8 mouse cellular contexts compared by ENCODE assay signal in genomic region chr4:126150297-126150948, GRCm38 (mm10). TPM values are rescaled to one million over a fixed set of nuclear protein-coding genes. Genes with fewer than 3 reads are reported as not detected.
DNase-seq lines count a peak whose midpoint lies in the region; ATAC-seq and TF ChIP-seq lines count a peak whose summit lies in the region.

No protein-coding gene starts in this region.

- TF ChIP-seq EP300 in liver, postnatal 0 days (IDR thresholded peaks at IDR 0.05; ENCODE audit: low read depth) = no peak

- H3K4me2 ChIP-seq in intestine, postnatal 0 days (replicated peaks; ENCODE audit: low read depth) = peak overlapping the region; percentile 88
- H3K4me2 ChIP-seq in liver, postnatal 0 days (ENCODE audit: low read depth, low read length) = peak overlapping the region; percentile 84
- H3K4me2 ChIP-seq in stomach, embryonic 14.5 days (replicated peaks; ENCODE audit: low read depth, low read length) = peak overlapping the region; percentile 88

- H3K4me3 ChIP-seq in intestine, postnatal 0 days (ENCODE audit: low read depth, low read length) = 0 out of 2 replicates have a peak overlapping the region, but pooled peaks have one; percentile 62
- no peak overlapping the region for H3K4me3 ChIP-seq in liver, postnatal 0 days (ENCODE audit: low read depth, low read length)
- peak overlapping the region; percentile 65 for H3K4me3 ChIP-seq in stomach, embryonic 14.5 days (ENCODE audit: low read depth, low read length)

- H3K9ac ChIP-seq in intestine, postnatal 0 days (ENCODE audit: low read depth, low read length) = no peak overlapping the region
- no peak overlapping the region for H3K9ac ChIP-seq in liver, postnatal 0 days (replicated peaks)
- 0 out of 2 replicates have a peak overlapping the region, but pooled peaks have one; percentile 76 for H3K9ac ChIP-seq in stomach, embryonic 14.5 days (replicated peaks; ENCODE audit: low read depth, low read length)

- no peaks in the 10 kb centered on the region for H3K27me3 ChIP-seq in intestine, postnatal 0 days (replicated peaks; ENCODE audit: control insufficient read depth, insufficient read depth, low read length)
- H3K27me3 ChIP-seq in liver, postnatal 0 days (ENCODE audit: insufficient read depth, low read length) = peaks cover 12% of the 10 kb centered on the region
- no peaks in the 10 kb centered on the region for H3K27me3 ChIP-seq in stomach, embryonic 14.5 days (ENCODE audit: control insufficient read depth, insufficient read depth, low read length)

- peaks cover 16% of the 10 kb centered on the region; the same call in 1 of the 2 replicates for H3K36me3 ChIP-seq in intestine, postnatal 0 days (ENCODE audit: control insufficient read depth, insufficient read depth)
- H3K36me3 ChIP-seq in liver, postnatal 0 days (replicated peaks; ENCODE audit: insufficient read depth, low read length) = 0 out of 2 replicates have a peak, but pooled peaks cover 3% of the 10 kb centered on the region
- H3K36me3 ChIP-seq in stomach, embryonic 14.5 days (ENCODE audit: control insufficient read depth, insufficient read depth, low read length) = peaks cover 8% of the 10 kb centered on the region

- WGBS in intestine, postnatal 0 days = 43% methylated on average over 16 of the region's 16 CpGs
- 48% methylated on average over 16 of the region's 16 CpGs for WGBS in liver, postnatal 0 days (ENCODE audit: insufficient replicate concordance)
- 27% methylated on average over 16 of the region's 16 CpGs for WGBS in stomach, embryonic 14.5 days

- H3K4me1 ChIP-seq in intestine, postnatal 0 days (replicated peaks; ENCODE audit: control insufficient read depth, insufficient read depth, low read length) = no peaks in the 10 kb centered on the region; the same call in 1 of the 2 replicates
- H3K4me1 ChIP-seq in liver, postnatal 0 days (ENCODE audit: insufficient read depth) = peaks cover 16% of the 10 kb centered on the region
- H3K4me1 ChIP-seq in stomach, embryonic 14.5 days (ENCODE audit: control insufficient read depth, insufficient read depth, low read length) = peaks cover 44% of the 10 kb centered on the region

- peak; percentile 7; the same call in 1 of the 2 replicates for ATAC-seq in intestine, postnatal 0 days
- ATAC-seq in liver, postnatal 0 days = peak; percentile 26; the same call in 1 of the 2 replicates
- ATAC-seq in stomach, embryonic 14.5 days (ENCODE audit: insufficient number of reproducible peaks, insufficient read depth, low FRiP score, low read depth) = peak; percentile 66

- TF ChIP-seq CTCF in intestine, postnatal 0 days (IDR thresholded peaks at IDR 0.05; ENCODE audit: low read depth) = no peak
- TF ChIP-seq CTCF in liver, postnatal 0 days (IDR thresholded peaks at IDR 0.05; ENCODE audit: low read depth) = no peak

- DNase-seq in urinary bladder, postnatal 25 days (ENCODE audit: low spot score) = peak; percentile 28
- no peak for DNase-seq in urinary bladder, adult 2 months (ENCODE audit: low spot score)
- DNase-seq in gastrocnemius, adult 8-10 months (ENCODE audit: low spot score in 2 of 2) = peak; percentile 71 to 76
- peak; percentile 48 for DNase-seq in liver, postnatal 0 days
- no peak for DNase-seq in layer of hippocampus, postnatal 25 days (ENCODE audit: extremely low spot score in 1 of 2, low spot score in 1 of 2)
- DNase-seq in cerebellum, postnatal 4 days (ENCODE audit: low spot score in 2 of 2) = no peak

- H3K9me3 ChIP-seq in intestine, postnatal 0 days (ENCODE audit: control insufficient read depth) = no peaks in the 10 kb centered on the region
- no peaks in the 10 kb centered on the region for H3K9me3 ChIP-seq in liver, postnatal 0 days (ENCODE audit: low read length)
- H3K9me3 ChIP-seq in stomach, embryonic 14.5 days (ENCODE audit: control insufficient read depth, low read depth, low read length) = no peaks in the 10 kb centered on the region

- peak overlapping the region; percentile 16; the same call in 1 of the 2 replicates for H3K27ac ChIP-seq in intestine, postnatal 0 days (ENCODE audit: low read depth, low read length)
- H3K27ac ChIP-seq in liver, postnatal 0 days (ENCODE audit: low read depth) = 0 out of 2 replicates have a peak overlapping the region, but pooled peaks have one; percentile 11
- H3K27ac ChIP-seq in stomach, embryonic 14.5 days (ENCODE audit: low read length) = peak overlapping the region; percentile 92

RNA-seq across cellular contexts. Expression of gene Eva1b, which starts 2.9 kb away (rescaled TPM):
- 64.1 and 68.0 TPM in 2 replicates for polyA plus RNA-seq in urinary bladder, adult 2 months (2012; rRNA removed)
- 1 to 10 TPM; 2.0 to 4.9 (median 2.6) TPM for total RNA-seq in gastrocnemius, adult 8-10 months (2022)
- polyA plus RNA-seq in intestine, postnatal 0 days (2015; fragmentation: Nextera tagmentation; extraction: Ambion mirVana) = 28.9 and 29.0 TPM in 2 replicates
- polyA plus RNA-seq in liver, postnatal 0 days (2015; fragmentation: Nextera tagmentation; extraction: Ambion mirVana) = 17.1 and 17.7 TPM in 2 replicates
- 70.2 and 76.5 TPM in 2 replicates for polyA plus RNA-seq in stomach, embryonic 14.5 days (2014; fragmentation: Nextera tagmentation; extraction: Ambion mirVana)
- 1 to 10 TPM; 2.8 to 3.1 TPM for total RNA-seq in layer of hippocampus, postnatal 25 days (2021)

RNA-seq across cellular contexts. Expression of gene Sh3d21, which starts 12.9 kb away (rescaled TPM):
- polyA plus RNA-seq in urinary bladder, adult 2 months (2012; rRNA removed) = 10.1 and 11.8 TPM in 2 replicates
- total RNA-seq in gastrocnemius, adult 8-10 months (2022) = under 1 TPM; 0.46 to 0.86 (median 0.68) TPM
- polyA plus RNA-seq in intestine, postnatal 0 days (2015; fragmentation: Nextera tagmentation; extraction: Ambion mirVana) = 10.0 and 12.3 TPM in 2 replicates
- 2.4 and 2.7 TPM in 2 replicates for polyA plus RNA-seq in liver, postnatal 0 days (2015; fragmentation: Nextera tagmentation; extraction: Ambion mirVana)
- polyA plus RNA-seq in stomach, embryonic 14.5 days (2014; fragmentation: Nextera tagmentation; extraction: Ambion mirVana) = 7.4 and 8.7 TPM in 2 replicates
- total RNA-seq in layer of hippocampus, postnatal 25 days (2021) = 1 to 10 TPM in 1 of 2 experiments, under 1 TPM in 1; 0.62 to 1.0 TPM

RNA-seq across cellular contexts. Expression of gene Stk40, which starts 46.7 kb away (rescaled TPM):
- 26.3 and 40.8 TPM in 2 replicates for polyA plus RNA-seq in urinary bladder, adult 2 months (2012; rRNA removed)
- 100 to 1,000 TPM; 122 to 135 (median 128) TPM for total RNA-seq in gastrocnemius, adult 8-10 months (2022)
- 14.5 and 14.6 TPM in 2 replicates for polyA plus RNA-seq in intestine, postnatal 0 days (2015; fragmentation: Nextera tagmentation; extraction: Ambion mirVana)
- polyA plus RNA-seq in liver, postnatal 0 days (2015; fragmentation: Nextera tagmentation; extraction: Ambion mirVana) = 11.3 and 12.1 TPM in 2 replicates
- 20.0 and 23.6 TPM in 2 replicates for polyA plus RNA-seq in stomach, embryonic 14.5 days (2014; fragmentation: Nextera tagmentation; extraction: Ambion mirVana)
- 10 to 100 TPM; 23.7 to 26.1 TPM for total RNA-seq in layer of hippocampus, postnatal 25 days (2021)

RNA-seq across cellular contexts. Expression of gene Thrap3, which starts 52.1 kb away (rescaled TPM):
- polyA plus RNA-seq in urinary bladder, adult 2 months (2012; rRNA removed) = 111 and 130 TPM in 2 replicates
- total RNA-seq in gastrocnemius, adult 8-10 months (2022) = 100 to 1,000 TPM in 3 of 4 experiments, 10 to 100 TPM in 1; 95.8 to 107 (median 105) TPM
- 56.7 and 67.5 TPM in 2 replicates for polyA plus RNA-seq in intestine, postnatal 0 days (2015; fragmentation: Nextera tagmentation; extraction: Ambion mirVana)
- polyA plus RNA-seq in liver, postnatal 0 days (2015; fragmentation: Nextera tagmentation; extraction: Ambion mirVana) = 47.8 and 62.4 TPM in 2 replicates
- polyA plus RNA-seq in stomach, embryonic 14.5 days (2014; fragmentation: Nextera tagmentation; extraction: Ambion mirVana) = 258 and 268 TPM in 2 replicates
- 100 to 1,000 TPM; 133 to 154 TPM for total RNA-seq in layer of hippocampus, postnatal 25 days (2021)

RNA-seq across cellular contexts. Expression of gene Lsm10, which starts 54.0 kb away (rescaled TPM):
- polyA plus RNA-seq in urinary bladder, adult 2 months (2012; rRNA removed) = 48.2 and 49.5 TPM in 2 replicates
- 10 to 100 TPM in 1 of 4 experiments, 1 to 10 TPM in 3; 8.8 to 10.9 (median 9.4) TPM for total RNA-seq in gastrocnemius, adult 8-10 months (2022)
- 49.0 and 50.4 TPM in 2 replicates for polyA plus RNA-seq in intestine, postnatal 0 days (2015; fragmentation: Nextera tagmentation; extraction: Ambion mirVana)
- polyA plus RNA-seq in liver, postnatal 0 days (2015; fragmentation: Nextera tagmentation; extraction: Ambion mirVana) = 24.7 and 27.7 TPM in 2 replicates
- polyA plus RNA-seq in stomach, embryonic 14.5 days (2014; fragmentation: Nextera tagmentation; extraction: Ambion mirVana) = 57.5 and 58.4 TPM in 2 replicates
- total RNA-seq in layer of hippocampus, postnatal 25 days (2021) = 10 to 100 TPM; 14.7 to 17.6 TPM

Comparison
In these comparisons a context has a peak if more than half of its experiments do, and no peak if none do; other contexts are left out.
1. DNase-seq: peak in urinary bladder, postnatal 25 days (single experiment), gastrocnemius, adult 8-10 months (2 of 2) and liver, postnatal 0 days (single experiment); none in urinary bladder, adult 2 months (single experiment), layer of hippocampus, postnatal 25 days (0 of 2) and cerebellum, postnatal 4 days (0 of 2).
2. ATAC-seq: peak in every context shown above with its lines; median percentile 66 in stomach, embryonic 14.5 days; 26 in liver, postnatal 0 days; 7 in intestine, postnatal 0 days.
3. H3K27ac ChIP-seq: peak in every context shown above with its lines; median percentile 92 in stomach, embryonic 14.5 days; 16 in intestine, postnatal 0 days; 11 in liver, postnatal 0 days.
4. Peak in every context shown above with its lines, with median percentiles within 50 percentile points of each other: H3K4me2 ChIP-seq.